Mouse (Mus musculus) left cerebral cortex, adult 18-20 months (tissue): ENCODE data around the gene Mecom. TPM values are rescaled to one million over a fixed set of nuclear protein-coding genes. Genes with fewer than 3 reads are reported as not detected.

Experiments used
- DNase-seq, 2 experiments: peaks; one replicate each; pipeline ENCODE4 v3.0.0; 2021 to 2022; ENCODE audit warnings: low spot score in 2 of 2, mixed read lengths in 1 of 2
- total RNA-seq, 2 experiments: library from RNA; stranded (reverse); gene quantifications; 2 replicates each; pipeline ENCODE4 v1.2.3; 2021

Gene Mecom
- total RNA-seq, 2 experiments from 2014 or later = 3.5 to 4.2 TPM

DNA sequence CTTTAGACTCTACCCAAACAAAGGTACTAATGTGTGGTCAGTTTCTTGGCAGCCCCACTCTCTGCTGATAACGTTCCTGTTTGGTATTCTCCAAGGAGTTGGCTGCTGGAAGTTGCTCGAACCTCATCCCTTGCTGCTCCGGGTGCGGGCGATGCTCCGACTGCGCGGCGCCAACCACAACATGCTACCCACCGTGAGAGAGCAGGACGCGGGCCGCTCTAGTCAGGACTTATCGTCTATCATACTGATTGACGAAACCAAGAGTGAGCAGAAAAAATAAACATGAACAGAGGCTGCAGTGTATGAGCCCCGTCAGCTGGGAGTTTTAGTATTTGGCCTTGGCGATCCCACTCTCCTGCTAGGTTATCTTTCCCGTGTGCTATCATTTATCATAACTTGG, 441.3 kb downstream of the Mecom start:
- no peak for DNase-seq

GRCm38 (mm10) chr3:30105859-30106258, 441.9 kb downstream of the Mecom start:
- no peak for DNase-seq

- no peak for DNase-seq
Measured at GRCm38 (mm10) chr3:30105194-30105823, 442.5 kb downstream of the Mecom start.

GRCm38 (mm10) chr3:30104515-30105098, 443.2 kb downstream of the Mecom start:
- DNase-seq = no peak

DNA sequence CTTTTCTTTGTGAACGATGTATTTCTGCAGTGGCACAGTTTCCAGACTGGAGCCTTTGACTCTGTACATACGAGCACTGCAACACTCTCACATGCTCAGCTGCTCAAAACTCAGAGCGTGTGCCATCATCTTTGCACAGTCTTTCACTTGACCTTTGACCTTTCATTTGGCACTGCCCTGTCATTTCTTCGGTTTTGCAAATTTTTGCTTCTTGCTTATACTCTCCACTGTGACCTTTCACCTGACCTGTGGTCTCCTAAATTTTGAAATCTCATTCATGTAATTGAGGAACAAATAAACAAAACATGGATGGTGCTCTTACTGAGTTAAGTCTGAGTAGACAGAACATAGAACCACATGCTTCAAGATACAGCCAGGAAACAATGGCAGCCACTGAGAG, 446.7 kb downstream of the Mecom start:
- no peak for DNase-seq

GRCm38 (mm10) chr3:30097713-30098112, 450.1 kb downstream of the Mecom start:
- DNase-seq = no peak

DNA sequence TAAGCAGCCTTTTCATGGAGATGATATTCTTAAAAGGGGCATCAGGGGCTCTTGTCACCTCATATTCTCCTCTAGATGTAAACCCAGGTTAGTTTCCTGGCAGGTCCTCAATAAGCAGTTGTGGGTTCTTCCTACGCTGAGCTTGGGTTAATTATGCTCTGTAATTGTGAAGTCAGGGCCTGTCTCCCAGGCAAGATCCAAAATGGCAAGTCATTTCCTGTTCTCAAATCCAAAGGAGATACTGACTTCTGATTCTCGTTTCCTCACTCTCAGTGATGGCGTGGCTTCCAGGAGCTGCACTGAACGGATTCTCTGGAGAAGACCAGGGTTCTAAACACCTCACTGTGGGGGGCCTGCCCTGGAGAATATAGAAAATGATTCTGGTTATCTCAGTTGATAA, 450.7 kb downstream of the Mecom start:
- no peak for DNase-seq

DNA sequence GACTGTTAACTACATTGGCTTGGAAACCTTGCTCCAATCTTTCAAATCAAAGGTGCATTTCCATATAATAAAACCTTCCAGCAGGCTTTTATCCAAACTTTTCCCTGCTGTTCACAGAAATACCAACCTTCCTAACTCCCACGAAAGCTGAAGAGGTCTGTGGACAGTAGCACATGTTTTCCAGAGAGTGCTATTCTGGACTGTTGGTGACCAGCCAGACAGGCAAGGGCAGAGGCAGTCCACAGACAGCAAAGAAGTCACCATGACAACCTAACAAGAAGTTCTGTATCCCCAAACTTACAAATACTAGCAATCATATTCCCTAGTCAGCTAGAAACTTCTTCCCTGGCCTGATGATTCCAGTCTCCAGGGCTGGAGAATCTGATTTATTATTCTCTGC, 454.8 kb downstream of the Mecom start:
- no peak for DNase-seq

DNA sequence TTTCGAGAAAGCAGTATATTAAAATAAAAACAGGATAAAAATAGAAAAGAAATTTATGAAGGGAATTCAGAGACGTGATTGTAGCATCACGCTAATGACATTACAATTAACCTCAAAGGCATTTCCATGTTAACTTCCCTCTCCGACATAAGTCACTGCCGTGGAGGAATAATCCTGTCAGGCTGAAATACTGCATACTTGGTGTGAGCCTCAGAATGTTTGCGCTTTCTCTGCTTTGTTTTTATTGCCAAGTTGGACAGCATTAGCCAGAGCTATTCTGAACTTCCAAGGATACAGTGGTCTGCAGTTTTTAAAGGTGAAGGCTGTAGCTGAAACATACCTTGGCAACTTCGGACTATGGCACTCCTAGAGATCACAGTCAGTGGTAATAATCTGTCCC, 455.3 kb downstream of the Mecom start:
- no peak for DNase-seq

- no peak for DNase-seq
Measured at GRCm38 (mm10) chr3:30091860-30092259, 455.9 kb downstream of the Mecom start.

GRCm38 (mm10) chr3:30091401-30091800, 456.4 kb downstream of the Mecom start:
- DNase-seq = no peak

- DNase-seq = no peak
Measured at GRCm38 (mm10) chr3:30086139-30086538, 461.7 kb downstream of the Mecom start.

- no peak for DNase-seq
Measured at GRCm38 (mm10) chr3:30083842-30084241, 464.0 kb downstream of the Mecom start.

- DNase-seq = no peak
Measured at GRCm38 (mm10) chr3:30083268-30083667, 464.5 kb downstream of the Mecom start.

DNA sequence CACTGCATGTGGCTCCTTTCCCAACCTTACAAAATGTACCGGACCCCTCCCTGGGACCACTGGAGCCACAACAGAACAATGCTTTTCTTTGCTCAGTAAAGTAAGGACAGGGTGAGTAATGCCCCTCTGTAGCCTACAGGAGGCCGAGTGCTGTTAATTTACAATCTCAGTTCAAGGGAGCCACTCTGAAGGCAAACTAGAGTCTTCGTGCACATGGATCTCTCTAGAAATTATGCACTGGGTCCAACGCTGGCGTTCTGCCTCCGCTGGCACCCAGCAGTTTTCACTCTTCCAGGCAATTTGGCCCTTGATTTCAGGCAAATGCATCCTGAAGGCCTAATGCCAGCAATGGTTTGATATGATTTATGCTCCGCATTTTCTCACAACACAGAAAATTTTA, 467.0 kb downstream of the Mecom start:
- DNase-seq = no peak

GRCm38 (mm10) chr3:30076522-30076921, 471.3 kb downstream of the Mecom start:
- no peak for DNase-seq

- no peak for DNase-seq
Measured at GRCm38 (mm10) chr3:30071271-30071670, 476.5 kb downstream of the Mecom start.

GRCm38 (mm10) chr3:30066519-30066918, 481.3 kb downstream of the Mecom start:
- no peak for DNase-seq

GRCm38 (mm10) chr3:30060058-30060457, 487.8 kb downstream of the Mecom start:
- DNase-seq = no peak

DNA sequence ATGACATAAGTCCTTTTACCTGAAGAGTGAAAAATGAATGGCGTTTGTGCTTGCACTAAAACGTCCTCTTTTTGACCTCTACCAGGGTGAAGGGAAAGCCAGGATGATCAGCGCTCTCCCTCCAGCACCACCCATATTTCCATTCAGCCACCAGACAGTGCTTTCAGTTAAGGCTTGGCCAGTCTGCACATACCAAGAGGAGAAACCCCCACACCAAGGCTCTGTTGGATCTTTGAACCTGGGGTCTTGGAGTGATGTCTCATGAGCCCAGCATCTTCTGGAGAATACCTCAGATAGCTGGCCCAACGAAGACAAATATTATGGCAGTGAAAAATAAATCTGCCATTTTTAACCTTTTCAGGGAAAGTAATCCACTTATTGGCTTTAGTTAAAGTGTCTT, 488.2 kb downstream of the Mecom start:
- no peak for DNase-seq

- no peak for DNase-seq
Measured at GRCm38 (mm10) chr3:30051287-30051686, 496.5 kb downstream of the Mecom start.

- DNase-seq = no peak
Measured at GRCm38 (mm10) chr3:30050795-30051194, 497.0 kb downstream of the Mecom start.

GRCm38 (mm10) chr3:30048792-30049191, 499.0 kb downstream of the Mecom start:
- no peak for DNase-seq
